In genomic region chr17:73071725-73072263, GRCm38 (mm10) we compare ENCODE assay signal across 15 mouse cellular contexts. TPM values are rescaled to one million over a fixed set of nuclear protein-coding genes. Genes with fewer than 3 reads are reported as not detected.
DNase-seq lines count a peak whose midpoint lies in the region; ATAC-seq and TF ChIP-seq lines count a peak whose summit lies in the region.
"Had no signal": no experiment of that assay in that cellular context is flagged by ENCODE, and none has a peak within 500 bp of the region (broad histone marks: within the 10 kb centered on the region; RNA-seq: fewer than 3 reads in every experiment).

No protein-coding gene starts in this region.

- 62% methylated on average over 5 of the region's 5 CpGs for WGBS in heart, embryonic 14.5 days
- WGBS in neural tube, embryonic 15.5 days: 62% methylated on average over 5 of the region's 5 CpGs
- WGBS in liver, postnatal 0 days (ENCODE audit: insufficient replicate concordance): 70% methylated on average over 5 of the region's 5 CpGs

- ATAC-seq in heart, embryonic 14.5 days (ENCODE audit: insufficient number of reproducible peaks, insufficient read depth, low FRiP score, low read depth): no peak
- no peak for ATAC-seq in neural tube, embryonic 15.5 days (ENCODE audit: low FRiP score)
- ATAC-seq in liver, postnatal 0 days: no peak
- ATAC-seq: CD4-positive, CD25-positive, alpha-beta regulatory T cell, adult 4 months; forebrain, embryonic 13.5 days had no signal

- no peak overlapping the region for H3K4me3 ChIP-seq in heart, embryonic 14.5 days (ENCODE audit: control insufficient read depth in 1 of 2, insufficient read depth in 1 of 2, low read depth in 1 of 2, low read length in 2 of 2)
- no peak overlapping the region for H3K4me3 ChIP-seq in neural tube, embryonic 15.5 days (replicated peaks)
- no peak overlapping the region for H3K4me3 ChIP-seq in liver, postnatal 0 days (ENCODE audit: low read depth, low read length)
- H3K4me3 ChIP-seq: forebrain, embryonic 13.5 days; limb, embryonic 15.5 days; midbrain, embryonic 12.5 days had no signal

- peak overlapping the region; percentile 14; the same call in 1 of the 2 replicates for H3K4me2 ChIP-seq in heart, embryonic 14.5 days (ENCODE audit: low read length)
- no peak overlapping the region for H3K4me2 ChIP-seq in neural tube, embryonic 15.5 days
- no peak overlapping the region for H3K4me2 ChIP-seq in liver, postnatal 0 days (ENCODE audit: low read depth, low read length)
- H3K4me2 ChIP-seq: forebrain, embryonic 13.5 days; limb, embryonic 15.5 days; midbrain, embryonic 12.5 days had no signal

- no peaks in the 10 kb centered on the region for H3K27me3 ChIP-seq in heart, embryonic 14.5 days (ENCODE audit: control insufficient read depth, insufficient read depth, low read length)
- H3K27me3 ChIP-seq in neural tube, embryonic 15.5 days (replicated peaks): no peaks in the 10 kb centered on the region
- 0 out of 2 replicates have a peak, but pooled peaks cover 3% of the 10 kb centered on the region for H3K27me3 ChIP-seq in liver, postnatal 0 days (ENCODE audit: insufficient read depth, low read length)
- H3K27me3 ChIP-seq: forebrain, embryonic 13.5 days; limb, embryonic 15.5 days; midbrain, embryonic 12.5 days had no signal

- intact Hi-C loops in heart, postnatal 10 days (cut with DNase I): loop anchor here (2.0 to 5.0 kb wide), 2 partner anchors 36 to 153 kb away; partner anchors contain the start of genes Lbh and Lclat1

- no peaks in the 10 kb centered on the region for H3K36me3 ChIP-seq in heart, embryonic 14.5 days (ENCODE audit: control insufficient read depth, insufficient read depth, low read length)
- no peaks in the 10 kb centered on the region for H3K36me3 ChIP-seq in neural tube, embryonic 15.5 days
- no peaks in the 10 kb centered on the region for H3K36me3 ChIP-seq in liver, postnatal 0 days (replicated peaks; ENCODE audit: insufficient read depth, low read length)
- H3K36me3 ChIP-seq: limb, embryonic 15.5 days; midbrain, embryonic 12.5 days had no signal

- no peak for DNase-seq in heart, postnatal 10 days
- DNase-seq in neural tube, embryonic 10.5 days (ENCODE audit: extremely low spot score, low spot score): peak; percentile 24
- no peak for DNase-seq in liver, postnatal 0 days
- DNase-seq in urinary bladder, postnatal 10 days (ENCODE audit: low spot score): no peak
- no peak for DNase-seq in right cerebral cortex, postnatal 10 days (ENCODE audit: low spot score in 2 of 2)
- DNase-seq: adrenal gland, adult 8-10 months; layer of hippocampus, postnatal 36 days; right cerebral cortex, postnatal 25 days; thymus, adult 18-20 months had no signal

- H3K4me1 ChIP-seq in heart, embryonic 14.5 days (ENCODE audit: control insufficient read depth in 2 of 2, insufficient read depth in 2 of 2, low read length in 2 of 2): peaks cover 49 to 66% of the 10 kb centered on the region in 2 experiments
- peaks cover 14% of the 10 kb centered on the region for H3K4me1 ChIP-seq in neural tube, embryonic 15.5 days
- H3K4me1 ChIP-seq in liver, postnatal 0 days (ENCODE audit: insufficient read depth): peaks cover 3% of the 10 kb centered on the region; the same call in 1 of the 2 replicates
- H3K4me1 ChIP-seq: forebrain, embryonic 13.5 days; midbrain, embryonic 12.5 days had no signal

- no peak for TF ChIP-seq EP300 in liver, postnatal 0 days (IDR thresholded peaks at IDR 0.05; ENCODE audit: low read depth)

- no peak for TF ChIP-seq CTCF in liver, postnatal 0 days (IDR thresholded peaks at IDR 0.05; ENCODE audit: low read depth)

- H3K9ac ChIP-seq in heart, embryonic 14.5 days (ENCODE audit: low read length): no peak overlapping the region
- no peak overlapping the region for H3K9ac ChIP-seq in neural tube, embryonic 15.5 days (replicated peaks)
- no peak overlapping the region for H3K9ac ChIP-seq in liver, postnatal 0 days (replicated peaks)
- H3K9ac ChIP-seq: forebrain, embryonic 13.5 days; limb, embryonic 15.5 days; midbrain, embryonic 12.5 days had no signal

- H3K27ac ChIP-seq in heart, embryonic 14.5 days (replicated peaks in 1 of 2; ENCODE audit: control insufficient read depth in 1 of 2, insufficient read depth in 1 of 2, low read depth in 2 of 2, low read length in 2 of 2): peak overlapping the region; percentile 80 to 87
- no peak overlapping the region for H3K27ac ChIP-seq in neural tube, embryonic 15.5 days (replicated peaks)
- H3K27ac ChIP-seq in liver, postnatal 0 days (ENCODE audit: low read depth): 0 out of 2 replicates have a peak overlapping the region, but pooled peaks have one; percentile 24
- H3K27ac ChIP-seq: forebrain, embryonic 13.5 days; limb, embryonic 15.5 days; midbrain, embryonic 12.5 days had no signal

- H3K9me3 ChIP-seq in heart, embryonic 14.5 days (ENCODE audit: control insufficient read depth, low read length): no peaks in the 10 kb centered on the region
- no peaks in the 10 kb centered on the region for H3K9me3 ChIP-seq in neural tube, embryonic 15.5 days (replicated peaks)
- no peaks in the 10 kb centered on the region for H3K9me3 ChIP-seq in liver, postnatal 0 days (ENCODE audit: low read length)
- H3K9me3 ChIP-seq: forebrain, embryonic 13.5 days; limb, embryonic 15.5 days; midbrain, embryonic 12.5 days had no signal

RNA-seq across cellular contexts. Expression of gene Lclat1, which starts 36.0 kb away (rescaled TPM):
- 54.6 and 61.3 TPM in 2 replicates for polyA plus RNA-seq in heart, embryonic 14.5 days (2014; fragmentation: Nextera tagmentation; extraction: Ambion mirVana)
- total RNA-seq in heart, postnatal 10 days (2021): 100 to 1,000 TPM; 139 to 218 TPM
- polyA plus RNA-seq in neural tube, embryonic 15.5 days (2015; fragmentation: Nextera tagmentation; extraction: Ambion mirVana): 12.9 and 14.2 TPM in 2 replicates
- polyA plus RNA-seq in liver, postnatal 0 days (2015; fragmentation: Nextera tagmentation; extraction: Ambion mirVana): 2.2 and 2.5 TPM in 2 replicates
